Mouse (Mus musculus): ENCODE results near the gene Fgfr4.

GRCm38 (mm10) chr13:55135382-55135781 is 17.1 kb upstream of the Fgfr4 start:
- TF ChIP-seq CTCF (IDR thresholded peaks at IDR 0.05; ENCODE audit: control insufficient read depth, insufficient read depth, low read length), result peak; percentile 41
- no peak for TF ChIP-seq POLR2A (IDR thresholded peaks at IDR 0.05; ENCODE audit: borderline replicate concordance, control insufficient read depth, low read depth, low read length)

Measured in bone marrow, adult 2 months (tissue).